Mouse (Mus musculus): ENCODE results near the gene Agl. TPM values are rescaled to one million over a fixed set of nuclear protein-coding genes. Genes with fewer than 3 reads are reported as not detected.
A peak's percentile ranks its signal among the peaks of the same experiment; 100 is the strongest.

The Agl gene
- polyA plus RNA-seq (2014; fragmentation: Nextera tagmentation; extraction: Ambion mirVana): 14.7 and 15.6 TPM in 2 replicates

GRCm38 (mm10) chr3:116807811-116808506 is at the start of gene Agl:
Gene Agl (minus strand): TSS chr3:116808166.
- Histone ChIP-seq H3K27ac (replicated peaks; ENCODE audit: low read depth, low read length) (no peak within 1 kb of the TSS; the same call in 1 of the 2 replicates), H3K4me1 (ENCODE audit: control insufficient read depth, insufficient read depth, low read length) (no peaks in the 10 kb centered on the region), H3K36me3 (replicated peaks; ENCODE audit: control insufficient read depth, insufficient read depth, low read depth, low read length) (no peaks in the 10 kb centered on the region), H3K4me2 (ENCODE audit: low read depth, low read length) (peak within 1 kb of the TSS; percentile 75), H3K9me3 (replicated peaks; ENCODE audit: control insufficient read depth, low read length) (no peaks in the 10 kb centered on the region), H3K4me3 (ENCODE audit: low read depth, low read length) (peak within 1 kb of the TSS; percentile 69), H3K9ac (replicated peaks; ENCODE audit: low read length) (peak within 1 kb of the TSS; percentile 79), H3K27me3 (ENCODE audit: control insufficient read depth, insufficient read depth, low read length) (no peaks in the 10 kb centered on the region)
- DNase-seq (ENCODE audit: low spot score) (peak; percentile 98), ATAC-seq (replicated peaks; ENCODE audit: insufficient number of reproducible peaks, low FRiP score, low TSS enrichment, low read depth) (peak; percentile 99)
- WGBS: under 1% methylated on average over 57 of the region's 57 CpGs

DNA sequence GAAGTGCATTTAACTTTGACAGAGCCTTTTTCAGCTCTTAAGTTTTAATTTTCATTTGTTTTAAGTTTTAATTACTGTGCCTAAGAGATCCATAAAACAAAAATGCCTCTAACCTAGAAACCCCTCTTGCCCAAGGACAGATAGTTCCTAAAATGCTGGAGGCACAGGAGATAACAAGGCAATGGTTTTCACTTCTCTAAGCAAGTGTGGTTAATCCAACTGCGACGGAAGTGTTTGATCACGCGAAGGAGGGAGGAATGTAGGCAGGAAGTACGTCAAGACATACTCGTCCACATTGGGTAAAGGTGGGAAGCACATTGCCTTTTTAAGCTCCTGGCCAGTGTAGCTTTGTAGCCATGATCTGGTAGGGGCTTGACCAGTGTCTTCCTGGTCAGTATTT is 49.6 kb upstream of the Agl start:
- no peak overlapping the region for H3K4me3 ChIP-seq (ENCODE audit: low read depth, low read length)

DNA sequence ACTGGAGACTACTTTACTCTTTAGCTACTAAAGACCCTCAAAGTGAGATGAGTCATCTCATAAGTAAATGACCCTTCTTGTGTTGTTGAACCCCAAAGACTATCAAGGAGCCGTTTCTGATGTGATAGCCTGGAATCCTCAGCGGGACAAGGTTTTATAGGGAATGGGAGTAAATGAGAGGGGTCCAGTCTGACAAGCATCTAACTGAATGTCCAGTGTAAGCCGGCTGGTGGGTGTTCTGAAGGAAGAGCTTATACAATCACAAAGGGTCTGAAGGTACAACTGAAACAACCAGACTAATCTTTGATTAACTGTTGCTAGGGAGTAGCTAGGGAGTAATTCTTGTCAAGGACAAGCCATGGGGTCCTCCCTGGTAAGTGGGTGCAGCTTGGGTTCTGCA is 44.5 kb upstream of the Agl start:
- Histone ChIP-seq H3K4me2 (ENCODE audit: low read depth, low read length) (no peak overlapping the region), H3K36me3 (replicated peaks; ENCODE audit: control insufficient read depth, insufficient read depth, low read depth, low read length) (no peaks in the 10 kb centered on the region), H3K9ac (replicated peaks; ENCODE audit: low read length) (no peak overlapping the region), H3K27me3 (ENCODE audit: control insufficient read depth, insufficient read depth, low read length) (no peaks in the 10 kb centered on the region), H3K9me3 (replicated peaks; ENCODE audit: control insufficient read depth, low read length) (no peaks in the 10 kb centered on the region), H3K27ac (replicated peaks; ENCODE audit: low read depth, low read length) (no peak overlapping the region), H3K4me3 (ENCODE audit: low read depth, low read length) (no peak overlapping the region), H3K4me1 (ENCODE audit: control insufficient read depth, insufficient read depth, low read length) (no peaks in the 10 kb centered on the region)
- ATAC-seq (replicated peaks; ENCODE audit: insufficient number of reproducible peaks, low FRiP score, low TSS enrichment, low read depth) (no peak), DNase-seq (ENCODE audit: low spot score) (no peak)
- 90% methylated on average over 3 of the region's 3 CpGs for WGBS

More for the DNA sequence above, 49.6 kb upstream of the Agl start:
- no peaks in the 10 kb centered on the region for H3K36me3 ChIP-seq (replicated peaks; ENCODE audit: control insufficient read depth, insufficient read depth, low read depth, low read length)
- no peak overlapping the region for H3K4me2 ChIP-seq (ENCODE audit: low read depth, low read length)
- DNase-seq (ENCODE audit: low spot score) (no peak), ATAC-seq (replicated peaks; ENCODE audit: insufficient number of reproducible peaks, low FRiP score, low TSS enrichment, low read depth) (no peak)
- WGBS: 70% methylated on average over 6 of the region's 6 CpGs
- H3K4me1 ChIP-seq (ENCODE audit: control insufficient read depth, insufficient read depth, low read length): no peaks in the 10 kb centered on the region
- H3K9ac ChIP-seq (replicated peaks; ENCODE audit: low read length): no peak overlapping the region
- H3K27me3 ChIP-seq (ENCODE audit: control insufficient read depth, insufficient read depth, low read length): no peaks in the 10 kb centered on the region
- H3K9me3 ChIP-seq (replicated peaks; ENCODE audit: control insufficient read depth, low read length): no peaks in the 10 kb centered on the region
- H3K27ac ChIP-seq (replicated peaks; ENCODE audit: low read depth, low read length): no peak overlapping the region

DNA sequence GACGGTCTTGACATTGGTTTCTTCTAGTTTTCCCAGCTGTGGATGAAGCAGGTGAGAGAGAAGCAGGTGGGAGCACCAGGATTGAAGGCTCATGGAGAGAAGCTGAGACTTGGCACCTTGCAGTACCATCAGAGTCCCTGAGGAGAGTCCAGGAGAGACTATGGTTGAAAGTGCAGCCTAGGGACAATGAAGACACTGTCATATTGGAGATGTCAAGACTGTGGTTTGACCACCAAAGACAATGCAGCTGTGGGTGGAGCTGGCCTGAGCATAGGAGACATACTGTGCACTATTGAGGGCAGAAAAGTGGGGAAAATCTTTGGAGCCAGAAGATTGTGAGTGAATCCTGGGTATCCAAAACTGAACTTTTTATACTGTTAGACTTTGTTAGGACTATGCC is 42.4 kb upstream of the Agl start:
- 81% methylated on average over 1 of the region's 1 CpGs for WGBS
- H3K4me1 ChIP-seq (ENCODE audit: control insufficient read depth, insufficient read depth, low read length): no peaks in the 10 kb centered on the region
- no peak for ATAC-seq (replicated peaks; ENCODE audit: insufficient number of reproducible peaks, low FRiP score, low TSS enrichment, low read depth)

DNA sequence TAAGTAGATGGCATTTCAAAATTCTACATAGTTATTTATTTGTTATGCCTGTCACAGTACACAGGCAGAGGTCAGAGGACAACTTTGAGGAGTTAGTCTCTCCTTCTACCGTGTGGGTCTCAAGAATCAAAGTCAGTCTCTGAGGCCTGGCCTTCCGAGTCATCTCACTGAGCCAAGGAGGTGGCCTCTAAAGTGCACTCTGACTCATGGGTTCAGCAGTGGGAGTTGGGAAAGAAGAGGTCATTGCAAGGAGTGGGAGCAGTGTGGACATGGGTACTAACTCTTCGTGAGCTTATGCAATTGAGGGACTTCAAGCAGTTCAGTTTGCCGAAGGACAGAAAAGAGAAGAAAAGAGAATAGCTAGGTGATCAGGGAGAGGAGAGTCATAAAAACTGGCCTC is 41.0 kb upstream of the Agl start:
- 81% methylated on average over 4 of the region's 4 CpGs for WGBS
- Histone ChIP-seq H3K4me3 (ENCODE audit: low read depth, low read length) (no peak overlapping the region), H3K27ac (replicated peaks; ENCODE audit: low read depth, low read length) (no peak overlapping the region), H3K4me1 (ENCODE audit: control insufficient read depth, insufficient read depth, low read length) (no peaks in the 10 kb centered on the region), H3K4me2 (ENCODE audit: low read depth, low read length) (no peak overlapping the region), H3K9ac (replicated peaks; ENCODE audit: low read length) (no peak overlapping the region), H3K27me3 (ENCODE audit: control insufficient read depth, insufficient read depth, low read length) (no peaks in the 10 kb centered on the region), H3K36me3 (replicated peaks; ENCODE audit: control insufficient read depth, insufficient read depth, low read depth, low read length) (no peaks in the 10 kb centered on the region), H3K9me3 (replicated peaks; ENCODE audit: control insufficient read depth, low read length) (no peaks in the 10 kb centered on the region)
- no peak for DNase-seq (ENCODE audit: low spot score)
- no peak for ATAC-seq (replicated peaks; ENCODE audit: insufficient number of reproducible peaks, low FRiP score, low TSS enrichment, low read depth)

More for the DNA sequence above, 42.4 kb upstream of the Agl start:
- H3K4me3 ChIP-seq (ENCODE audit: low read depth, low read length): no peak overlapping the region
- H3K27ac ChIP-seq (replicated peaks; ENCODE audit: low read depth, low read length): no peak overlapping the region
- no peaks in the 10 kb centered on the region for H3K27me3 ChIP-seq (ENCODE audit: control insufficient read depth, insufficient read depth, low read length)
- H3K9ac ChIP-seq (replicated peaks; ENCODE audit: low read length): no peak overlapping the region
- no peaks in the 10 kb centered on the region for H3K9me3 ChIP-seq (replicated peaks; ENCODE audit: control insufficient read depth, low read length)
- no peaks in the 10 kb centered on the region for H3K36me3 ChIP-seq (replicated peaks; ENCODE audit: control insufficient read depth, insufficient read depth, low read depth, low read length)
- DNase-seq (ENCODE audit: low spot score): no peak
- no peak overlapping the region for H3K4me2 ChIP-seq (ENCODE audit: low read depth, low read length)

GRCm38 (mm10) chr3:116848099-116848498 is 40.1 kb upstream of the Agl start:
- H3K27me3 ChIP-seq (ENCODE audit: control insufficient read depth, insufficient read depth, low read length): no peaks in the 10 kb centered on the region
- no peak overlapping the region for H3K4me2 ChIP-seq (ENCODE audit: low read depth, low read length)
- ATAC-seq (replicated peaks; ENCODE audit: insufficient number of reproducible peaks, low FRiP score, low TSS enrichment, low read depth) (no peak), DNase-seq (ENCODE audit: low spot score) (no peak)
- H3K4me3 ChIP-seq (ENCODE audit: low read depth, low read length): no peak overlapping the region
- no peak overlapping the region for H3K27ac ChIP-seq (replicated peaks; ENCODE audit: low read depth, low read length)
- 79% methylated on average over 1 of the region's 1 CpGs for WGBS
- H3K4me1 ChIP-seq (ENCODE audit: control insufficient read depth, insufficient read depth, low read length): no peaks in the 10 kb centered on the region
- no peaks in the 10 kb centered on the region for H3K9me3 ChIP-seq (replicated peaks; ENCODE audit: control insufficient read depth, low read length)
- no peaks in the 10 kb centered on the region for H3K36me3 ChIP-seq (replicated peaks; ENCODE audit: control insufficient read depth, insufficient read depth, low read depth, low read length)
- no peak overlapping the region for H3K9ac ChIP-seq (replicated peaks; ENCODE audit: low read length)

- H3K9me3 ChIP-seq (replicated peaks; ENCODE audit: control insufficient read depth, low read length): no peaks in the 10 kb centered on the region
- no peaks in the 10 kb centered on the region for H3K27me3 ChIP-seq (ENCODE audit: control insufficient read depth, insufficient read depth, low read length)
- no peaks in the 10 kb centered on the region for H3K36me3 ChIP-seq (replicated peaks; ENCODE audit: control insufficient read depth, insufficient read depth, low read depth, low read length)
- H3K9ac ChIP-seq (replicated peaks; ENCODE audit: low read length): no peak overlapping the region
- H3K4me1 ChIP-seq (ENCODE audit: control insufficient read depth, insufficient read depth, low read length): no peaks in the 10 kb centered on the region
- H3K4me2 ChIP-seq (ENCODE audit: low read depth, low read length): no peak overlapping the region
- no peak overlapping the region for H3K27ac ChIP-seq (replicated peaks; ENCODE audit: low read depth, low read length)
- DNase-seq (ENCODE audit: low spot score): no peak
- H3K4me3 ChIP-seq (ENCODE audit: low read depth, low read length): no peak overlapping the region
- no peak for ATAC-seq (replicated peaks; ENCODE audit: insufficient number of reproducible peaks, low FRiP score, low TSS enrichment, low read depth)
- 85% methylated on average over 4 of the region's 4 CpGs for WGBS
These were observed 38.1 kb upstream of the Agl start for GRCm38 (mm10) chr3:116846084-116846483.

DNA sequence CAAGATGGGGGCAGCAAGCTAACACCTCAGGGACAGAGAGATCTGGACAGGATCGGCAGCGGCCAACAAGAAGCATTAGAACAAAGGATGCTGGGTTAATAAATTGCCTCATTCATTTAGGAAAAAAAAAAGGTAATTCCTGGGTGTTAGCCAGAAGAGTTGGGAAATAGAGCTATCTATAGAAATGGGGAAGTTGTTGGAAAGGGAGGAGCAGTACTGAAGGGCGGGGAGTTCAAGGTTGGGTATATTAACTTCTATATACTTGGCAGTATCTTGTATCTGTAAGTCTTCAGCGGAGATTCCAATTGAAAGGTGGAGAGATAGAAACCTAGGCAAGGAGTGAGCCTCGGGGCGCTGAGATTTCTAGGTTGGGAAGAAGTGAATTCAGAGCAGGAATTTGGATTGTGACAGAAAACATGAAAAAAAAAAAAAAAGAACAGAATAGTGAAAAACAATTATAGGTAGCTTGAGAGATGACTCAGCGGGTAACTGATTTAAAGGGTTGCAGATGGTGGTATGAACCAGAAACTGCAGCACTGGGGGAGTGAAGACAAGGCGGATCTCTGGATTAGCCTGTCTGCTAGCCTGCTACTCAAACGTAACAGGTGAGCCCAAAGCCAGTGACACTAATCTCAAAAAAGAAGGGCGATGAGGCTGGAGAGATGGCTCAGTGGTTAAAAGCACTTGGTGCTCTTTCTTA is 37.1 kb upstream of the Agl start:
- no peak overlapping the region for H3K9ac ChIP-seq (replicated peaks; ENCODE audit: low read length)
- no peaks in the 10 kb centered on the region for H3K9me3 ChIP-seq (replicated peaks; ENCODE audit: control insufficient read depth, low read length)
- H3K27ac ChIP-seq (replicated peaks; ENCODE audit: low read depth, low read length): no peak overlapping the region
- no peak overlapping the region for H3K4me3 ChIP-seq (ENCODE audit: low read depth, low read length)
- no peaks in the 10 kb centered on the region for H3K4me1 ChIP-seq (ENCODE audit: control insufficient read depth, insufficient read depth, low read length)
- DNase-seq (ENCODE audit: low spot score): no peak
- no peak overlapping the region for H3K4me2 ChIP-seq (ENCODE audit: low read depth, low read length)
- no peaks in the 10 kb centered on the region for H3K36me3 ChIP-seq (replicated peaks; ENCODE audit: control insufficient read depth, insufficient read depth, low read depth, low read length)
- WGBS: 92% methylated on average over 10 of the region's 10 CpGs
- H3K27me3 ChIP-seq (ENCODE audit: control insufficient read depth, insufficient read depth, low read length): no peaks in the 10 kb centered on the region
- no peak for ATAC-seq (replicated peaks; ENCODE audit: insufficient number of reproducible peaks, low FRiP score, low TSS enrichment, low read depth)

Data from embryonic facial prominence, embryonic 11.5 days (tissue).